Mouse (Mus musculus): ENCODE measurements at regions not wholly inside any gene's neighbourhood (a gene's known extent, or its start where the extent isn't known, plus 50 kb on each side); places are given as distances from the start of the nearest gene placed in this dataset.

GRCm38 (mm10) chr9:49913677-49914076 is 115.0 kb upstream of the Ncam1 start:
- Histone ChIP-seq H3K4me3 (replicated peaks; ENCODE audit: insufficient read depth, low read depth, low read length) (no peak overlapping the region), H3K27ac (ENCODE audit: insufficient read depth, low read length) (no peak overlapping the region), H3K4me1 (ENCODE audit: control insufficient read depth, insufficient read depth, low read length) (no peaks in the 10 kb centered on the region), H3K27me3 (ENCODE audit: control insufficient read depth, insufficient read depth, low read length) (no peaks in the 10 kb centered on the region)
- no peak for DNase-seq
- no peak for TF ChIP-seq POLR2A (IDR thresholded peaks at IDR 0.05; ENCODE audit: borderline replicate concordance, insufficient read depth, low read length)
- TF ChIP-seq CTCF (IDR thresholded peaks at IDR 0.05; ENCODE audit: borderline replicate concordance, insufficient read depth, low read depth, low read length), result no peak
- WGBS, result 89% methylated on average over 4 of the region's 4 CpGs

GRCm38 (mm10) chr9:49912306-49912705 is 113.6 kb upstream of the Ncam1 start:
- no peaks in the 10 kb centered on the region for H3K4me1 ChIP-seq (ENCODE audit: control insufficient read depth, insufficient read depth, low read length)
- DNase-seq, result no peak
- 94% methylated on average over 1 of the region's 1 CpGs for WGBS
- no peaks in the 10 kb centered on the region for H3K27me3 ChIP-seq (ENCODE audit: control insufficient read depth, insufficient read depth, low read length)
- H3K27ac ChIP-seq (ENCODE audit: insufficient read depth, low read length), result no peak overlapping the region
- TF ChIP-seq CTCF (IDR thresholded peaks at IDR 0.05; ENCODE audit: borderline replicate concordance, insufficient read depth, low read depth, low read length) (no peak), POLR2A (IDR thresholded peaks at IDR 0.05; ENCODE audit: borderline replicate concordance, insufficient read depth, low read length) (no peak)
- no peak overlapping the region for H3K4me3 ChIP-seq (replicated peaks; ENCODE audit: insufficient read depth, low read depth, low read length)

GRCm38 (mm10) chr9:49906306-49906705 is 107.6 kb upstream of the Ncam1 start:
- no peak for DNase-seq
- no peaks in the 10 kb centered on the region for H3K27me3 ChIP-seq (ENCODE audit: control insufficient read depth, insufficient read depth, low read length)
- H3K27ac ChIP-seq (ENCODE audit: insufficient read depth, low read length), result no peak overlapping the region
- H3K4me1 ChIP-seq (ENCODE audit: control insufficient read depth, insufficient read depth, low read length), result no peaks in the 10 kb centered on the region
- no peak overlapping the region for H3K4me3 ChIP-seq (replicated peaks; ENCODE audit: insufficient read depth, low read depth, low read length)
- 45% methylated on average over 4 of the region's 4 CpGs for WGBS
- no peak for TF ChIP-seq POLR2A (IDR thresholded peaks at IDR 0.05; ENCODE audit: borderline replicate concordance, insufficient read depth, low read length)
- no peak for TF ChIP-seq CTCF (IDR thresholded peaks at IDR 0.05; ENCODE audit: borderline replicate concordance, insufficient read depth, low read depth, low read length)

- no peak overlapping the region for H3K4me3 ChIP-seq (replicated peaks; ENCODE audit: insufficient read depth, low read depth, low read length)
- TF ChIP-seq CTCF (IDR thresholded peaks at IDR 0.05; ENCODE audit: borderline replicate concordance, insufficient read depth, low read depth, low read length), result no peak
- TF ChIP-seq POLR2A (IDR thresholded peaks at IDR 0.05; ENCODE audit: borderline replicate concordance, insufficient read depth, low read length), result no peak
- H3K27ac ChIP-seq (ENCODE audit: insufficient read depth, low read length), result no peak overlapping the region
- H3K4me1 ChIP-seq (ENCODE audit: control insufficient read depth, insufficient read depth, low read length), result no peaks in the 10 kb centered on the region
- WGBS, result 85% methylated on average over 4 of the region's 4 CpGs
- DNase-seq, result no peak
- H3K27me3 ChIP-seq (ENCODE audit: control insufficient read depth, insufficient read depth, low read length), result no peaks in the 10 kb centered on the region
Measured at GRCm38 (mm10) chr9:49905703-49906102, 107.0 kb upstream of the Ncam1 start.

GRCm38 (mm10) chr9:49898947-49899346 is 100.2 kb upstream of the Ncam1 start:
- Histone ChIP-seq H3K4me1 (ENCODE audit: control insufficient read depth, insufficient read depth, low read length) (no peaks in the 10 kb centered on the region), H3K4me3 (replicated peaks; ENCODE audit: insufficient read depth, low read depth, low read length) (no peak overlapping the region), H3K27ac (ENCODE audit: insufficient read depth, low read length) (no peak overlapping the region), H3K27me3 (ENCODE audit: control insufficient read depth, insufficient read depth, low read length) (no peaks in the 10 kb centered on the region)
- TF ChIP-seq POLR2A (IDR thresholded peaks at IDR 0.05; ENCODE audit: borderline replicate concordance, insufficient read depth, low read length) (no peak), CTCF (IDR thresholded peaks at IDR 0.05; ENCODE audit: borderline replicate concordance, insufficient read depth, low read depth, low read length) (no peak)
- WGBS, result 72% methylated on average over 5 of the region's 5 CpGs
- no peak for DNase-seq

GRCm38 (mm10) chr9:49884516-49885343 is 86.0 kb upstream of the Ncam1 start:
- WGBS, result 30% methylated on average over 12 of the region's 12 CpGs
- peaks cover 3% of the 10 kb centered on the region; the same call in 1 of the 2 replicates for H3K4me1 ChIP-seq (ENCODE audit: control insufficient read depth, insufficient read depth, low read length)
- no peak for TF ChIP-seq CTCF (IDR thresholded peaks at IDR 0.05; ENCODE audit: borderline replicate concordance, insufficient read depth, low read depth, low read length)
- TF ChIP-seq POLR2A (IDR thresholded peaks at IDR 0.05; ENCODE audit: borderline replicate concordance, insufficient read depth, low read length), result no peak
- H3K27me3 ChIP-seq (ENCODE audit: control insufficient read depth, insufficient read depth, low read length), result no peaks in the 10 kb centered on the region
- DNase-seq, result peak; percentile 82 to 91
- H3K27ac ChIP-seq (ENCODE audit: insufficient read depth, low read length), result no peak overlapping the region
- H3K4me3 ChIP-seq (replicated peaks; ENCODE audit: insufficient read depth, low read depth, low read length), result no peak overlapping the region

GRCm38 (mm10) chr9:49879361-49880128 is 80.8 kb upstream of the Ncam1 start:
- no peaks in the 10 kb centered on the region for H3K27me3 ChIP-seq (ENCODE audit: control insufficient read depth, insufficient read depth, low read length)
- WGBS, result 41% methylated on average over 3 of the region's 3 CpGs

More at GRCm38 (mm10) chr9:49879361-49880128, 80.8 kb upstream of the Ncam1 start:
- no peak for TF ChIP-seq CTCF (IDR thresholded peaks at IDR 0.05; ENCODE audit: borderline replicate concordance, insufficient read depth, low read depth, low read length)
- TF ChIP-seq POLR2A (IDR thresholded peaks at IDR 0.05; ENCODE audit: borderline replicate concordance, insufficient read depth, low read length), result no peak
- no peak overlapping the region for H3K4me3 ChIP-seq (replicated peaks; ENCODE audit: insufficient read depth, low read depth, low read length)
- peaks cover under 1% of the 10 kb centered on the region; the same call in 1 of the 2 replicates for H3K4me1 ChIP-seq (ENCODE audit: control insufficient read depth, insufficient read depth, low read length)
- no peak for DNase-seq
- no peak overlapping the region for H3K27ac ChIP-seq (ENCODE audit: insufficient read depth, low read length)

Measured in cerebellum, adult 2 months (tissue).